Mouse (Mus musculus): ENCODE data around the gene Nrcam.

Gene Nrcam

GRCm38 (mm10) chr12:44515066-44515465 lies 186.4 kb downstream of the Nrcam start:
- DNase-seq (ENCODE audit: low spot score in 2 of 2) = no peak

DNA sequence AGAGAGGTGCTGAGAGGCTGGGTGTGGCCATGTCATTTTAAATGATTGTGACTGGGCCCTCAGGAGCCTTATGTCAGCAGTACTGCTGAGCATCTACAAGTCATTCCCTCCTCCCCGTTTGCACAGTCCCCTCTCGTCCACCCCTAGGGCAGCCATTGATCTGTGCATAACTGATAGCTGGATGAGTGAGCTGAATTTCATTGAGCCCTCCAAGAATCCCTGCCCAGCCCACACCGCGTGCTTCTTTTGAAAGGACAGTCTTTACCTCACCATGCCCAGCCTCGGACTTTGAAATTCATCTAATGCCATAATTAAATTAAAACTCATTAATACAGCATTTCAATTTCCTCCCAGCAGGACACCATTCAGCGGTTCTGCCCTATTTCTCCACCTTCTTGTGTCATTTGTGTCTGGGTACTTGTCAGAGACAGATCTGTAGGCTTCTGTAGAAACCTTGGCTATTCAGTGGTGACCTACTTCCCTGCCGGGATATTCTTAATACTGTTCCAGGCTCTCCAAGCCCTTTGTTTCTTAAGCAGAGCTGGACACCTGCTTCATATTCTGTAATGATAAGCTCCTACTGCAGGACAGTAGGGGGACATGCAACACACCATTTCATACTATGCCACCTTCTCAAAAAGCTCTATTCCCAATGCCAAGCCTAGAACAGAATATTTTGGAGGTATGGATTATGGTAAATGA lies 190.9 kb downstream of the Nrcam start:
- DNase-seq (ENCODE audit: low spot score in 2 of 2) = no peak

DNA sequence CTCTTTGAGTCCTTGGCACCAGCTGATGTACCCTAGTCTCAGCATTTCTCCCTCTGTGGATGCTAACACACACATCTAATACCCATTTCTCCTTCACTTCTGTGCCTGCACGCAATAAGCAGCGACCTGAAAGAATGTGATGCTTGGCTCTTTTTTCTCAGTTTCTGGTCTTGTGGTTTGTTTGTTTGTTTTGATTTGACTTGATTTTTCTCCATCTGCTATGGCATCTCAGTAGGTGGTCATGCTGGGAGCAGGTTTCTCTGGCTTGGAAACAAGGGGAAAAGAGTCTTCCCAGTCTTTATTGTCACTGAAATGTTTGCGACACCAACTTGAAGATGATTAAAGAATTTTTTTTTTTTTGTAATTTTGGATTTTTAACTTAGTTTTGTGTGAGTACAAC lies 192.8 kb downstream of the Nrcam start:
- no peak for DNase-seq (ENCODE audit: low spot score in 2 of 2)

- DNase-seq (ENCODE audit: low spot score in 2 of 2) = no peak
These were observed 196.2 kb downstream of the Nrcam start for GRCm38 (mm10) chr12:44524621-44525565.

DNA sequence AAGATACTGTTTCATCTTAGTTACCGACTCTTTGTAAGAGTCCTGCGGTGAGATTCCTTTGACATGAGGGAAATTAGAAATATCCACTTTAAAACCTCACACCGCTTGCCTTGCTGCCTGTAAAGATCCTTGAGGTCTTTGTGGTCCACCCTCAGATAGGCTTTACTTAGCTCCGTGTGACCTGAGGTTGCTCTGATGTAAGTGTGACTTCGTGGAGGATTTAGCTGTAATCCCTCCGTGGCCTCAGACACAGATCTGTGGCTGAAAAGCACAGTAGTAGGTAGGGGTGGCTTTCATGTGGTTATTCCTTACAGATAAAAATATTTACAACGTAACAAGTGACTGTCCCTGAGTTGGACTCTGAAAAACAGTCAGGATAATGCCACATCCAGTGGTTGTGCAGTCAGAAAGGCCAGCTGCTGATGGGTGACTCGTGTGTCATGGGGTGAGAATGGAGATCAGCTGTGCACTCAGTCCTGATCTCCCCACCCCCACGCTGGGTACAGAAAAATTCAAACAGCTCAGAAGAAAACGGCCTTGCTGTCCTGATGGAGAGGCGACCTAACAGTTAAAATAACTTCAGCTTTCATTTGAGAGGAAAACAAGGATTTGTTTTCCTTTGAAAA lies 199.8 kb downstream of the Nrcam start:
- DNase-seq (ENCODE audit: low spot score in 2 of 2) = no peak

GRCm38 (mm10) chr12:44532337-44533113 lies 203.8 kb downstream of the Nrcam start:
- no peak for DNase-seq (ENCODE audit: low spot score in 2 of 2)

DNA sequence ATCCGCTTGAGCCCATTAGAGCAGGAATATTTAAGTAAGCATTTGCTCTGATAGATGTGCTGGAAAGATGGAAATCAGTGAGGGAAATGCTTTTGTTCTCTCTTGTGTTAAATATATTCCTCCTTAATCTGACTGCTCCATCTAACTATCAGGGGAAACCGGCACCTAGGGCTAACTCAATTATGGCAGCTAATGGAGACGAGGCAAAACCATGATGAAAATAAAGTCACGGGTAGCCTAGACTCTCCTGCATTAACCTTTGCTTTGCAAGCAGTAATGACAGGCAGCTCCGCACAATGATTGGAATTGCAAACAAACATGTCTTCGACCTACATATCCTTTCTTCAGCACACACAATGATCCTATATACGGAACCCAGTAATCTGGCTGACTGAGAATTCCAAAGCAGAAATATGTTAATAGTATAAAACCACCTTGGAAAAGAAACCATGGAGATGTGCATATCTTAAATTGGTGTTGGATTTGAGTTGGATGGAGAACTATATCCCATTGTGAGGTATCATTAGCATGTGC lies 205.5 kb downstream of the Nrcam start:
- DNase-seq (ENCODE audit: low spot score in 2 of 2) = no peak

DNA sequence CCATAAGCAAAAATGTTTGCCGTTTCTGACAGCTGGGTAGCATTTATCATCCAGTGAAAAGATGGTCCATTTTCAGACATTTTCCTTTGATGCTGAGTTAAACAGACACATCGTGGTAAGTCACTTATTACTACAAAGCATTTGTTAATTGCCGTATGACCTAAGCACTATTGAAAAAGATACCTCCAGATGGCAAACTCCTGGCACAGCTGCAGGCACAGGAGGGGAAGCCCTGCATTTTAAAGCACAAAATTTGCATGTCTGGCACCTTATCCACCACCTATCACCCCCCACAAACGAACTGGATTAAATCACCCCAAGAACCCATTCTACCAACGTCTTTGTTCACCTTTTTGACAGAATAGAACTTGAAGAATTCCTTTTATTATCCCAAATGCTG lies 206.9 kb downstream of the Nrcam start:
- DNase-seq (ENCODE audit: low spot score in 2 of 2) = no peak

GRCm38 (mm10) chr12:44547721-44548369 lies 219.2 kb downstream of the Nrcam start:
- DNase-seq (ENCODE audit: low spot score in 2 of 2) = peak; percentile 24 to 68

GRCm38 (mm10) chr12:44548465-44548864 lies 219.8 kb downstream of the Nrcam start:
- no peak for DNase-seq (ENCODE audit: low spot score in 2 of 2)

GRCm38 (mm10) chr12:44551614-44552013 lies 222.9 kb downstream of the Nrcam start:
- DNase-seq (ENCODE audit: low spot score in 2 of 2) = no peak

- no peak for DNase-seq (ENCODE audit: low spot score in 2 of 2)
These were observed 225.4 kb downstream of the Nrcam start for GRCm38 (mm10) chr12:44554051-44554450.

DNA sequence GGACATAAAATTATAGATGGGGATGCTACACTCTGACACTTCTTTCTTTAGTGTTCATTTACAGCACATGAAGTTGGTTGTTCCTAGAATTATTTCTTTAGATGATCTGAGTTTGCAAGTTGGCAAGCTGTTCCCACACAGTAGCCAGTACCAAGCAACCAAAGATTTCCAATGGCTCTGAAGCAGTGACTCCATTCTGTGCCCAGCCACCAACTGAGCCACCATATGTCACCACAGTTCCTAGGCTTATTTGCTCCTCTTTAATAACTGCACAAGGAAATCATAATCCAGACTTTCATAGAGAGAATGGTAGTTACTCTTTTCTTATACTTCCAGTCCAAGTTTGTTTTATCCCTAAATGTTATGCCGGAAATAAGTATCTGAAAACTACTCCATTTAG lies 226.1 kb downstream of the Nrcam start:
- DNase-seq (ENCODE audit: low spot score in 2 of 2) = no peak

- DNase-seq (ENCODE audit: low spot score in 2 of 2) = no peak
These were observed 231.3 kb downstream of the Nrcam start for GRCm38 (mm10) chr12:44560002-44560401.

DNA sequence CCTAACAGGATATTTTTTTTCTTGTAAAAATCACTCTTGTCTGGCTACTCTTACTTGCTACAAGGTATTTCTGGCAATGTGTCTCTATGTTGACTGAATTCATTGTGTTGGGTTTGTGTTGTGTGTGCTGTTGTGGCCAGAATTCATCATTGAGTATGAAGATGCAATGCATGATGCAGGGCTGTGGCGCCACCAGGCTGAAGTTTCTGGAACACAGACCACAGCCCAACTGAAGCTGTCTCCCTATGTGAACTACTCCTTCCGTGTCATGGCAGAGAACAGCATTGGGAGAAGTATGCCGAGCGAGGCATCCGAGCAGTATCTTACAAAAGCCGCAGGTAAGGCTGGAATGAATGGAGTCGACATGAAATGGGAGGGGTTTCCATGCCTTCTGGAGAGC lies 241.4 kb downstream of the Nrcam start:
- no peak for DNase-seq (ENCODE audit: low spot score in 2 of 2)

DNA sequence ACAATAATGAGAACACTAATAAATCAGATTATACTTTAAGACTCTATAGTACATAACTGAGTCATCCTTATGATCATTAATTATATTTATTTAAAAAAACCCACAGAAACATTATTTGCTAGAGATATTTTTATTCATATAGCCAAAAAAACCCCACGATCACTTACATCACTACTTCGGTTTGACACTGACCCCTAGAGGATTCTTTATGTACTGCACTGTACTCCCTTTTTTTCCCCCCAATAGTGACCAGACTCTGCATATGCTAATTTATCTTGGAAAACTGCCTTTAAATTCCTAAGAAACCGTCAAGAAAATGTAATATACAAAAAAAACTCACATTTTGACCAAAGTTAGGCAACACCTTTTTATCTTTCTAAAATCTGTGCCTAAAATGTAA lies 244.0 kb downstream of the Nrcam start:
- no peak for DNase-seq (ENCODE audit: low spot score in 2 of 2)

- no peak for DNase-seq (ENCODE audit: low spot score in 2 of 2)
These were observed 245.5 kb downstream of the Nrcam start for GRCm38 (mm10) chr12:44574167-44574566.

- peak; percentile 24 to 75 for DNase-seq (ENCODE audit: low spot score in 2 of 2)
These were observed 272.9 kb downstream of the Nrcam start for GRCm38 (mm10) chr12:44601410-44602149.

DNA sequence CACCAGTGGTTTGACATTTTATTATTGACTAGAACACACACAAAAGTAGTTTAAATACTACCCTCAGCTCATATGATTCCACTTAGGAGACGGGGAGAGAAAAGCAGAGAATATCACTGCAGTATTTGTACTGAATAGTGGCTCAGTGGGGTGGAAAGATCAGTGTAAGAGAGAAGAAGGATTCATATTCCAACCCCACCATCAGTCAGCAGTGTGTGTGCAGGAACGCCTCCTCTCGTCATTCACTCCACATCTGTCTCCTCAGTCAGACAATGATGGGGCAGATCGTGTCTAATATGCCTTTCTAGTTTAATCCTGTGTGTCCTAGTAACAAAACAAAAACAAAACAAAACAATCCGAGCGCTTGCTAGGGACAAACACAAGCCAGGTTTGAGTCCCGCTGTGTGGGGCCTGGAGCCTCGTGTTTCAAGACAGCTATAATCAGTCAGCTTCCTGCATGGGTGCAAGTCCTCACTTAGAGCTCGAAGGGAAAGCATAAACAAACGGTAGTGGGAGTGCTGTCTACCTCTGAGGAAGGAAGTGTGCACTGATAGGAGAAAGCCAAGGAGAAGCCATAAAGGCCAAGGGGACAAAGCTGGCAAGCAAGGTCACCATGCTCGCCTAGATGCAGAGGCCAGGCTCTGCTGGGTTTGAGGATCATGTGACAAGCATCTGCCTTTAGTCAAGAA lies 273.7 kb downstream of the Nrcam start:
- DNase-seq (ENCODE audit: low spot score in 2 of 2) = no peak

DNA sequence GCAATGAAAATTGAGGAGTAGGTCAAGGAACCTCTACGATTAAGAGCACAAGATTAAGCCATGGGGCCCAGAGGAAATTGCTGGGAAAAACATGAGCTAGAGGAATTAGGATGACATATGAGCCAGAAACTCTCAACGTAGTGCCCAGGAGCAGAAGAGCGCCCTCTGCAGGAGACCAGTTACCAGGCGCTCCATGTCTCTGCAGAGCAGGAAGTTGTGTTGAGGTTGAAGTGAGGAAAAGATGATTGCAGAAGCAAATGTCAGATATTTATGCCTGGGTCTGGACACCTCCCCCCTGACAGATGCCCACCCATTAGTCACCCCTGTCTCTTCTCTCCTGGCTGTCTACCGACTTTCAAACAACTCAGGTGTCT lies 274.3 kb downstream of the Nrcam start:
- DNase-seq (ENCODE audit: low spot score in 2 of 2) = no peak

Measured in urinary bladder, postnatal 4 days (tissue).